Mouse (Mus musculus) cerebellum, adult 2 months (tissue): ENCODE measurements around the gene Shbg. TPM values are rescaled to one million over a fixed set of nuclear protein-coding genes. Genes with fewer than 3 reads are reported as not detected.

Source experiments
- DNase-seq, 2 experiments: peaks; one replicate each; pipeline ENCODE4 v3.0.0; 2021
- H3K27ac ChIP-seq: fragments of 200-500 bp; 2 replicates; pipeline ENCODE4 v1.5.1; 2012; ENCODE audit warnings: low read length, control low read depth, inconsistent platforms; ENCODE audit not compliant: insufficient read depth
- H3K27me3 ChIP-seq: fragments of 200-500 bp; 2 replicates; pipeline ENCODE4 v1.6.1; 2012; ENCODE audit warnings: inconsistent platforms, mild to moderate bottlenecking, low read length, moderate library complexity; ENCODE audit not compliant: control insufficient read depth, insufficient read depth
- H3K4me1 ChIP-seq: fragments of 200-500 bp; 2 replicates; pipeline ENCODE4 v1.6.1; 2011; ENCODE audit warnings: low read length; ENCODE audit not compliant: control insufficient read depth, insufficient read depth
- H3K4me3 ChIP-seq: fragments of 200-500 bp; replicated peaks from 2 replicates; pipeline ENCODE3; 2011; ENCODE audit warnings: mild to moderate bottlenecking, low read depth, low read length, control low read depth; ENCODE audit not compliant: insufficient read depth
- CTCF ChIP-seq: fragments of 200-500 bp; IDR thresholded peaks from 2 replicates; pipeline ENCODE4 v1.5.1; 2011; ENCODE audit warnings: low read depth, mild to moderate bottlenecking, control low read depth, low read length, moderate library complexity, borderline replicate concordance; ENCODE audit not compliant: insufficient read depth
- POLR2A ChIP-seq: fragments of 200-500 bp; IDR thresholded peaks from 2 replicates; pipeline ENCODE4 v1.6.1; 2011; ENCODE audit warnings: low read length, control low read depth, borderline replicate concordance; ENCODE audit not compliant: insufficient read depth
- WGBS: fragments of 180-500 bp; shearing (Covaris S2); methylation state at CpG from one replicate; pipeline ENCODE4 v1.1.7; 2018; 5-methylcytosine and 5-hydroxymethylcytosine counted together
- polyA plus RNA-seq: library from polyadenylated mRNA; depleted of rRNA; stranded (reverse); fragments of >200 nt; gene quantifications from 2 replicates; pipeline ENCODE4 v1.2.3, GENCODE M21; 2012

The Shbg gene
- polyA plus RNA-seq, 1 experiment, result 0.11 TPM

- H3K4me1 ChIP-seq, result no peaks in the 10 kb centered on the region; the same call in 1 of the 2 replicates
- 47% methylated on average over 9 of the region's 9 CpGs for WGBS
- DNase-seq, result no peak
- H3K4me3 ChIP-seq, result no peak overlapping the region
- TF ChIP-seq POLR2A, result no peak
- no peak for TF ChIP-seq CTCF
- H3K27ac ChIP-seq, result no peak overlapping the region
- no peaks in the 10 kb centered on the region for H3K27me3 ChIP-seq
Measured at GRCm38 (mm10) chr11:69582230-69582805, 35.4 kb downstream of the Shbg start.

GRCm38 (mm10) chr11:69581814-69582213 is 35.9 kb downstream of the Shbg start:
- H3K27me3 ChIP-seq, result no peaks in the 10 kb centered on the region
- DNase-seq, result no peak
- H3K27ac ChIP-seq, result peak overlapping the region; percentile 32; the same call in 1 of the 2 replicates
- TF ChIP-seq CTCF (no peak), POLR2A (no peak)
- peak overlapping the region; percentile 91 for H3K4me3 ChIP-seq
- WGBS, result under 1% methylated on average over 8 of the region's 8 CpGs
- peaks cover 4% of the 10 kb centered on the region for H3K4me1 ChIP-seq

GRCm38 (mm10) chr11:69581147-69581688 is 36.5 kb downstream of the Shbg start:
- Histone ChIP-seq H3K4me1 (peaks cover 5% of the 10 kb centered on the region), H3K27ac (peak overlapping the region; percentile 97), H3K4me3 (peak overlapping the region; percentile 91), H3K27me3 (no peaks in the 10 kb centered on the region)
- WGBS, result under 1% methylated on average over 36 of the region's 36 CpGs
- TF ChIP-seq CTCF (no peak), POLR2A (peak; percentile 34; the same call in 1 of the 2 replicates)
- peak; percentile 93 to 96 for DNase-seq

GRCm38 (mm10) chr11:69580572-69581146 is 37.0 kb downstream of the Shbg start:
- TF ChIP-seq CTCF (no peak), POLR2A (peak; percentile 38; the same call in 1 of the 2 replicates)
- no peaks in the 10 kb centered on the region for H3K27me3 ChIP-seq
- under 1% methylated on average over 25 of the region's 25 CpGs for WGBS
- H3K27ac ChIP-seq, result peak overlapping the region; percentile 97
- peak overlapping the region; percentile 91 for H3K4me3 ChIP-seq
- DNase-seq, result no peak
- H3K4me1 ChIP-seq, result peaks cover 5% of the 10 kb centered on the region

GRCm38 (mm10) chr11:69580091-69580514 is 37.6 kb downstream of the Shbg start, which contains the start of the genes Wrap53 and Trp53:
Gene Wrap53 (minus strand): TSS chr11:69580255.
Gene Trp53 (plus strand): TSS chr11:69580359.
- under 1% methylated on average over 13 of the region's 13 CpGs for WGBS
- peak within 1 kb of the TSS; percentile 91 for H3K4me3 ChIP-seq

GRCm38 (mm10) chr11:69579128-69580017 is 38.3 kb downstream of the Shbg start:
- Histone ChIP-seq H3K27me3 (no peaks in the 10 kb centered on the region), H3K4me1 (peaks cover 5% of the 10 kb centered on the region), H3K4me3 (peak overlapping the region; percentile 91), H3K27ac (peak overlapping the region; percentile 45)
- peak; percentile 98 to 99 for DNase-seq
- peak; percentile 98 for TF ChIP-seq CTCF
- TF ChIP-seq POLR2A, result peak; percentile 68; the same call in 1 of the 2 replicates
- under 1% methylated on average over 39 of the region's 39 CpGs for WGBS

More at GRCm38 (mm10) chr11:69580091-69580514, 37.6 kb downstream of the Shbg start, which contains the start of the genes Wrap53 and Trp53:
- Histone ChIP-seq H3K27ac (peak within 1 kb of the TSS; percentile 97), H3K4me1 (peaks cover 5% of the 10 kb centered on the region), H3K27me3 (no peaks in the 10 kb centered on the region)
- peak; percentile 44; the same call in 1 of the 2 replicates for TF ChIP-seq POLR2A
- TF ChIP-seq CTCF, result no peak
- DNase-seq, result peak; percentile 88 to 94

GRCm38 (mm10) chr11:69578301-69578700 is 39.4 kb downstream of the Shbg start:
- peak in 1 of 2 experiments; percentile 25 for DNase-seq
- Histone ChIP-seq H3K4me1 (peaks cover 5% of the 10 kb centered on the region), H3K4me3 (peak overlapping the region; percentile 91), H3K27ac (no peak overlapping the region; the same call in 1 of the 2 replicates), H3K27me3 (no peaks in the 10 kb centered on the region)
- TF ChIP-seq POLR2A (no peak), CTCF (no peak)
- 9% methylated on average over 15 of the region's 15 CpGs for WGBS
